Mouse (Mus musculus) embryonic facial prominence, embryonic 11.5 days (tissue): Measurements from ENCODE around the gene Rnasel. TPM values are rescaled to one million over a fixed set of nuclear protein-coding genes. Genes with fewer than 3 reads are reported as not detected.

Experiments used
- ATAC-seq: fragments of 200-750 bp; cut with Nextera tagmentation; replicated peaks from 2 replicates; pipeline ENCODE4 v1.8.0; 2017; ENCODE audit warnings: low read depth; ENCODE audit not compliant: insufficient number of reproducible peaks, low FRiP score, low TSS enrichment
- DNase-seq: peaks from one replicate; pipeline ENCODE4 v3.0.0-alpha.2; 2015; ENCODE audit warnings: low spot score
- H3K27ac ChIP-seq: fragments of 300-500 bp; sonication (generic); replicated peaks from 2 replicates; pipeline ENCODE4 v1.5.1; 2014; ENCODE audit warnings: mild to moderate bottlenecking, low read depth, low read length, control low read depth
- H3K27me3 ChIP-seq: fragments of 300-500 bp; sonication (generic); 2 replicates; pipeline ENCODE4 v1.6.1; 2014; ENCODE audit warnings: mild to moderate bottlenecking, low read length, moderate library complexity, mixed read lengths; ENCODE audit not compliant: control insufficient read depth, insufficient read depth
- H3K36me3 ChIP-seq: fragments of 300-500 bp; sonication (generic); replicated peaks from 2 replicates; pipeline ENCODE4 v1.6.1; 2014; ENCODE audit warnings: low read depth, mild to moderate bottlenecking, low read length, moderate library complexity, mixed read lengths; ENCODE audit not compliant: control insufficient read depth, insufficient read depth
- H3K4me1 ChIP-seq: fragments of 300-500 bp; sonication (generic); 2 replicates; pipeline ENCODE4 v1.6.1; 2014; ENCODE audit warnings: low read length, mixed read lengths; ENCODE audit not compliant: control insufficient read depth, insufficient read depth
- H3K4me2 ChIP-seq: fragments of 300-500 bp; sonication (generic); 2 replicates; pipeline ENCODE4 v1.6.1; 2014; ENCODE audit warnings: low read depth, mild to moderate bottlenecking, control low read depth, low read length, moderate library complexity
- H3K4me3 ChIP-seq: fragments of 300-500 bp; sonication (generic); 2 replicates; pipeline ENCODE4 v1.5.1; 2014; ENCODE audit warnings: low read depth, low read length, control low read depth
- H3K9ac ChIP-seq: fragments of 300-500 bp; sonication (generic); replicated peaks from 2 replicates; pipeline ENCODE4 v1.6.1; 2014; ENCODE audit warnings: mild to moderate bottlenecking, control low read depth, low read length
- H3K9me3 ChIP-seq: fragments of 300-500 bp; sonication (generic); replicated peaks from 2 replicates; pipeline ENCODE4 v1.6.1; 2016; ENCODE audit warnings: mild to moderate bottlenecking, low read length, inconsistent platforms, mixed read lengths; ENCODE audit not compliant: control insufficient read depth
- WGBS: fragments of 180-500 bp; shearing (Covaris S2); extraction: QIAGEN DNeasy Blood & Tissue Kit; methylation state at CpG from one replicate; pipeline ENCODE4 v1.1.7; 2014; 5-methylcytosine and 5-hydroxymethylcytosine counted together
- polyA plus RNA-seq: library from polyadenylated mRNA; unstranded; fragments of >200 nt; fragmentation: Nextera tagmentation; extraction: Ambion mirVana; gene quantifications from 2 replicates; pipeline ENCODE4 v1.2.1, GENCODE M21; 2014

The Rnasel gene
- polyA plus RNA-seq, 1 experiment from 2014 or later, result 15.0 TPM

DNA sequence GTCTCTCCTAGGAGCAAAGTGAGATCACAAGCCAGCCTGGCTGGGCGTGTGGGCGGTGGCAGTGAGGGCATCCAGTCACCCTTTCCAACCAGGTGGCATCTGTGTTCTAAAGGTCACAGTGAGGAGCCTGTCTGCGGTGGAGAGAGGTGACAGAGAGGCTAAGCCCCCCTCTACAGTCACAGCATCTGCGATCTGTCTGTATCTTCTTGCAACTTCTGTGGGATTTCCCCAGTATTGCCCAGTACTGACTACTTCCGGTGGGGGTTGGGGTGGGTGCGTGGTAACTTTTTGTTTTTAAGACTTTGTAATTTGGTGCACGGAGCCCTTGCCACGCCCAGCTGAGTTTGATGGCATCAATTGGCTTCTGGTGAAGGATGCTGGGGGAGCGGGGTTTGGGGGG is 25.8 kb upstream of the Rnasel start:
- Histone ChIP-seq H3K27me3 (no peaks in the 10 kb centered on the region), H3K36me3 (no peaks in the 10 kb centered on the region), H3K9me3 (no peaks in the 10 kb centered on the region), H3K4me3 (no peak overlapping the region), H3K9ac (no peak overlapping the region), H3K4me1 (no peaks in the 10 kb centered on the region), H3K4me2 (no peak overlapping the region), H3K27ac (no peak overlapping the region)
- DNase-seq (no peak), ATAC-seq (no peak)
- WGBS, result 78% methylated on average over 9 of the region's 9 CpGs

DNA sequence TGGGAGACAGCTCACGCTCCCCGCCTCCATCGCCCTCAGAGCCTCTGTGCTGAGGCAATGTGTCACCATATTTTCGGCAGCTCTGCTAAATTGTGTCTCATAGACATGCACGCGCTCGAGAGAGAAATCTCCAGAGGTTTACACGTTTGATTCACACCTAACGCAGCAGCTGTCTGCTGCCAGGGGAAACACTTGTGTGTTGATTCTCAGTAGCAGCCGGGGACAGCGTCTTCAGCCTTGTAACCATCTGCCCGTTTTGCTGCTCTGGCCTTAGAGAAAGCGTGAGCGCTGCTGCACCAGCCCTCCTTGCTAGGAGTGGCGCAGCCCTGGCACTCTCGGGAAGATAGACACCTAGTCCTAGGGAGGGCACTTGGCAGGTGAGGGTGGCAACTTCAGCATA is 22.6 kb upstream of the Rnasel start:
- no peaks in the 10 kb centered on the region for H3K4me1 ChIP-seq
- no peaks in the 10 kb centered on the region for H3K9me3 ChIP-seq
- no peak overlapping the region for H3K9ac ChIP-seq
- WGBS, result 89% methylated on average over 16 of the region's 16 CpGs
- no peak overlapping the region for H3K4me3 ChIP-seq
- no peak for ATAC-seq
- no peaks in the 10 kb centered on the region for H3K36me3 ChIP-seq
- no peaks in the 10 kb centered on the region for H3K27me3 ChIP-seq
- H3K4me2 ChIP-seq, result no peak overlapping the region
- no peak for DNase-seq
- H3K27ac ChIP-seq, result no peak overlapping the region

DNA sequence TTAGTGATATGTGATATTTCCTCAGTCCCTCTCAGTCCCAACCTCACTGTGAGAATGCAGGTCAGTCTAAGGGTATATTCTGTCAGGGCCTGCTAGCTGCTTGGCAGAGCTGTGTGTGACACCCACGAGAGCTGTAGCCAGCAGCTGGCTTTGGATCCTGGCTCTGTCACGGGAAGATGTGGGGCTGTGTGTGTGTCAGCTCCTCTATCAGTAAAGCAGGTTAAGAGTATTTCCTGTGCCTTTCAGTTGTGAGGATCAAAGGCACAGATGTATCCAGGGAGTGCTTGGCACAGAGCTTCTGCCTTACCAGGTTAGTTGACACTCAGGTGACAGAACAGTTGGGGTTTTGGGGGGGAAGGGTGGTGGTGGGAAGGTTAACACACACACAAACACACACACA is 19.4 kb upstream of the Rnasel start:
- 56% methylated on average over 2 of the region's 2 CpGs for WGBS

DNA sequence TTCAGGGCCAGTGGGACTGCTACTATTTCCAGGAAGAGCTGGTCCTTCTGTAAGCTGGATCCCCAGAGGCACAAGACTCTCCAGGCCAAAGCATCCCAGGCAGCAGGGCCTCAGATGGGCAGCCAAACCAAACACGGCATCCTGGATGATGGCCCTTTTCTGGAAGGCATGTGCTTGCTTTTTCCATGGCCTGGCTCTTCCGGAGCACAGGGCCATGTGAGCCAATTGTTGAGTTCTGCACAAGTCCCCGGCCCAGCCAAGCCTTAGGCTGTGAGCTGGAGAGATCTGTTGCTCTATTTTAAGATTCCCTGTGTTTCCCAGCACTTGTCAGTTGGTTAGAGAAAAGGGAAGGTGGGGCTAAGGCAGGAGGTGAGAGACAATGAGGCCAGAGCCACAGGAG is 18.6 kb upstream of the Rnasel start:
- WGBS, result 57% methylated on average over 3 of the region's 3 CpGs
- no peak overlapping the region for H3K9ac ChIP-seq
- no peaks in the 10 kb centered on the region for H3K4me1 ChIP-seq
- H3K27me3 ChIP-seq, result no peaks in the 10 kb centered on the region
- DNase-seq, result no peak
- no peaks in the 10 kb centered on the region for H3K36me3 ChIP-seq
- H3K27ac ChIP-seq, result no peak overlapping the region
- H3K4me2 ChIP-seq, result no peak overlapping the region
- H3K9me3 ChIP-seq, result no peaks in the 10 kb centered on the region
- no peak overlapping the region for H3K4me3 ChIP-seq
- ATAC-seq, result no peak

More for the DNA sequence above, 19.4 kb upstream of the Rnasel start:
- Histone ChIP-seq H3K9me3 (no peaks in the 10 kb centered on the region), H3K27ac (no peak overlapping the region), H3K4me2 (no peak overlapping the region), H3K27me3 (no peaks in the 10 kb centered on the region), H3K4me1 (no peaks in the 10 kb centered on the region), H3K4me3 (no peak overlapping the region), H3K9ac (no peak overlapping the region), H3K36me3 (no peaks in the 10 kb centered on the region)
- no peak for DNase-seq
- no peak for ATAC-seq

DNA sequence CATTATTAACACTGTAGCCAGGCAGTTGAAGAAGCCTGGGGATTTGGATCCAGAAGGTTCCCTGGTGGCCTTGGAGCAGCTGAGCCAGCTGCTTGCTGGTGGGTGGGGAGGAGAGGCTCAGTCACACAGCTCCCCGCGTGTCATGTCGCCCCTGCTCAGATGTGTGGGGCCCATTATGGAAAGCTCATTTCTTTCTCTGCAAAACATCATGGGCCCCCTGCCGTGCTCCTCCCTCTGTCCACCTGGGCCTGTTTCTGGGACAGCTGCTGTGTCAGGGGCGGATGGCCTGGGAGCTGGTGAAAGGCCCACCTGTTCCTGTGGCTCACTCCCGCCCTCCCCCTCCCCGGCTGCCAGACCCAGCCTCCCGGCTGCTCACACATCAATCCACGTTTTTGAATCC is 16.0 kb upstream of the Rnasel start:
- ATAC-seq (no peak; the same call in 1 of the 2 replicates), DNase-seq (peak; percentile 11)
- H3K4me3 ChIP-seq, result no peak overlapping the region
- no peaks in the 10 kb centered on the region for H3K36me3 ChIP-seq
- H3K9ac ChIP-seq, result no peak overlapping the region
- H3K4me2 ChIP-seq, result no peak overlapping the region
- H3K9me3 ChIP-seq, result no peaks in the 10 kb centered on the region
- no peaks in the 10 kb centered on the region for H3K4me1 ChIP-seq
- no peaks in the 10 kb centered on the region for H3K27me3 ChIP-seq
- H3K27ac ChIP-seq, result no peak overlapping the region
- WGBS, result 52% methylated on average over 9 of the region's 9 CpGs

DNA sequence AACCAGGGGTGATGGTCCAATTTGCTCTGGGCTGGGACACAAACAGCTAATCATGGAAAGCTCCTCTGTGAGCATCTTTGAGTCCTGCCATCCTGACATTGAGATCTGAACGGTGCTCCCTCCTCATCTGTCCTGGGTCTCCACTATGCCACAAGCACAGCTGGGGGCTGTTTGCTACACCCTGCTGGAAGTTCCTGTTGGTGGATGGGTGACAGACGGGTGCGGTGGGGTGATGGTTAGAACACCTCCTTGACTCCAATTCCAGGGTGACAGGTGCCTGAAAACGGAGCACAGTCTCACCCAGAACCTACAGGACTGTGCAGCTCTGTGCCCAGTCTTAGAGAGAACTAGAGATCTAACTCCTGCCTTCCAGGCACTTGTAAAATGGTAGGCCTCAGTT is 14.4 kb upstream of the Rnasel start:
- H3K4me1 ChIP-seq, result no peaks in the 10 kb centered on the region
- no peak overlapping the region for H3K4me3 ChIP-seq

DNA sequence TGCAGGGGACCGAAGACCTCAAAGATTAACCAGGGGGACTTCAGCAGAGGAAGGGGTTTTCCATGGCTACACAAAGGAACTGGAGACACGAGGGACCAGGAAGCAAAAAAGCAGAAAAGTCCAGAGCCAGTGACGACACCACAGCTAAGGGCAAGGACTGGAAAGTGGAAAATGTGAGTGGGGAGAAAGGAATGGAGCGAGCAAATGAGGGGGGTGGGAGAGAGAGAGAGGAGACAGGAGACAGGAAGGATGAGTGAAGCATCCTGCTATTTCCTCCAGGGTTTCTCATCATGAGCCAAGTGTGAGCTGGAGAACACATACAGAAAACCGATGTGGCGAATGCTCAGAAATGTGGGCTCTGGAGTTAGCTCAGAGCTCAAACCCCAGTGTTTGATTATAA is 13.1 kb upstream of the Rnasel start:
- Histone ChIP-seq H3K27ac (no peak overlapping the region), H3K4me2 (no peak overlapping the region), H3K4me3 (no peak overlapping the region), H3K9ac (no peak overlapping the region), H3K9me3 (no peaks in the 10 kb centered on the region), H3K36me3 (no peaks in the 10 kb centered on the region), H3K4me1 (no peaks in the 10 kb centered on the region; the same call in 1 of the 2 replicates), H3K27me3 (peaks cover 6% of the 10 kb centered on the region)
- DNase-seq (no peak), ATAC-seq (no peak)
- 70% methylated on average over 6 of the region's 6 CpGs for WGBS

More for the DNA sequence above, 14.4 kb upstream of the Rnasel start:
- WGBS, result 87% methylated on average over 4 of the region's 4 CpGs
- Histone ChIP-seq H3K4me2 (no peak overlapping the region), H3K27me3 (peaks cover 2% of the 10 kb centered on the region; the same call in 1 of the 2 replicates), H3K27ac (no peak overlapping the region), H3K9me3 (no peaks in the 10 kb centered on the region), H3K9ac (no peak overlapping the region), H3K36me3 (no peaks in the 10 kb centered on the region)
- DNase-seq (no peak), ATAC-seq (no peak)

DNA sequence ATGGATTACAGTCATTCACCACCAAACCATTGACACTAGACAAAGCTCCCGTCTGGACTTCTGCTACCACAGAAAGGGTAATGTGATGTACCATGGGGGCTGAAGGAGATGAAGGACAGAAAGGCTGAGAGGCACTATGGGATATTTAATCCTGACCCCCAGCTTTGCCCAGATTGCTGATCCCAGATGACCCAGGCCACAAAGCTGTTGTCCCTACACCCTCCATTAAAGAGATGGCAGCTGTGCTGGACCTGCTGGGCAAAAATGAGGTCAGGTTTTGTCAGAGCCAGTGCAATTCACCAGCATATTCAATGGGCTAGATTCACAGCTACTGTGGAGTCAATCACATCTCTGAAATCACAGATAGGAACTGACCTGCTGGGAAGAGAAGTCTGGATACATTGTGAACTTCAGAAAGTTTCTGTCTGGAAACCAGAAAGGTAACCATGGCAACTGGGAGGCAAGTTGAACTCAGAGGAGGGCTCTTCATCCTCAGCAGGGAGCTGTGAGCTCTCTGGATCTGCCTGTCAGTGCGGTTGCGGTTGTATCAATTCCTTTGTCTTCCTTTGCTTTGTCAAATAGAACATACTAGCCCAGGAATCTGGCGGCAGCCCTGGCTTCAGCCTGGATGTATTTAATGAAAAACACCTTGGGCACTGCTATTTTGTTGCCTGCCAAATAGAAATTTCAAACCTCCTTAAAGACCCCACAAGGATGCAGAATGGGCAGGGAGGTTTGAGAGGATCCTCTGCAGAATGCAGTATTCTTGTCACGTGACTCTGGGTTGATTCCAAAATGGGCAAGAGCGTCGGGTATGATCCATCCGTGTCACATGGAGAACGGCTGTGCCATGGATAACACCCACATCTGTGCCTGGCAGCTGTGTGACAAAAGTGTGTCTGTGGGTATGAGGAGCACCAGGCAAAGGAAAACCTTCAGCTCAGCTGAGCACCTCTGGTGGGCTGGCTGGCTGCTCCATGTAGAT is 11.8 kb upstream of the Rnasel start:
- Histone ChIP-seq H3K36me3 (no peaks in the 10 kb centered on the region), H3K9ac (no peak overlapping the region), H3K27ac (no peak overlapping the region), H3K4me2 (no peak overlapping the region), H3K27me3 (peaks cover 6% of the 10 kb centered on the region), H3K4me1 (no peaks in the 10 kb centered on the region; the same call in 1 of the 2 replicates), H3K4me3 (no peak overlapping the region), H3K9me3 (no peaks in the 10 kb centered on the region)
- ATAC-seq, result no peak; the same call in 1 of the 2 replicates
- DNase-seq, result peak; percentile 58
- WGBS, result 51% methylated on average over 9 of the region's 9 CpGs
